Mouse (Mus musculus): Measurements from ENCODE around the gene Tas2r115.
"Not testable (repeated sequence)": the region's sequence is repeated elsewhere in the genome, so short reads cannot be mapped to it uniquely, and the experiment has no call there.

Gene Tas2r115

GRCm38 (mm10) chr6:132737935-132738334 lies at the start of gene Tas2r115:
Gene Tas2r115 (minus strand): TSS chr6:132738035.
- no peak for DNase-seq (ENCODE audit: low spot score)

GRCm38 (mm10) chr6:132778062-132778461 lies 40.2 kb upstream of the Tas2r115 start, which contains the start of gene Tas2r136:
Gene Tas2r136 (minus strand): TSS chr6:132778162.
- DNase-seq (ENCODE audit: low spot score) = no peak

- no peak for DNase-seq (ENCODE audit: low spot score)
Measured at GRCm38 (mm10) chr6:132761831-132762230, 24.0 kb upstream of the Tas2r115 start, which contains the start of gene Tas2r102. Gene Tas2r102 (plus strand): TSS chr6:132762131.

- no peak for DNase-seq (ENCODE audit: low spot score)
Measured at GRCm38 (mm10) chr6:132754430-132754829, 16.6 kb upstream of the Tas2r115 start, which contains the start of gene Tas2r124. Gene Tas2r124 (plus strand): TSS chr6:132754730.

GRCm38 (mm10) chr6:132750206-132750605 lies 12.4 kb upstream of the Tas2r115 start:
- DNase-seq (ENCODE audit: low spot score) = no peak

GRCm38 (mm10) chr6:132711828-132712227 lies 26.0 kb downstream of the Tas2r115 start, which contains the start of gene Tas2r122:
Gene Tas2r122 (minus strand): TSS chr6:132711928.
- DNase-seq (ENCODE audit: low spot score) = no peak

GRCm38 (mm10) chr6:132700907-132701306 lies 36.9 kb downstream of the Tas2r115 start, which contains the start of gene Tas2r121:
Gene Tas2r121 (minus strand): TSS chr6:132701007.
- DNase-seq (ENCODE audit: low spot score) = no peak

GRCm38 (mm10) chr6:132691596-132691995 lies 46.2 kb downstream of the Tas2r115 start:
- not testable (repeated sequence) for DNase-seq (ENCODE audit: low spot score)
